Mouse (Mus musculus): ENCODE data around the gene Msmb. TPM values are rescaled to one million over a fixed set of nuclear protein-coding genes. Genes with fewer than 3 reads are reported as not detected.

Gene Msmb
- total and polyA plus RNA-seq, 2 experiments from 2014 or later = not detected

DNA sequence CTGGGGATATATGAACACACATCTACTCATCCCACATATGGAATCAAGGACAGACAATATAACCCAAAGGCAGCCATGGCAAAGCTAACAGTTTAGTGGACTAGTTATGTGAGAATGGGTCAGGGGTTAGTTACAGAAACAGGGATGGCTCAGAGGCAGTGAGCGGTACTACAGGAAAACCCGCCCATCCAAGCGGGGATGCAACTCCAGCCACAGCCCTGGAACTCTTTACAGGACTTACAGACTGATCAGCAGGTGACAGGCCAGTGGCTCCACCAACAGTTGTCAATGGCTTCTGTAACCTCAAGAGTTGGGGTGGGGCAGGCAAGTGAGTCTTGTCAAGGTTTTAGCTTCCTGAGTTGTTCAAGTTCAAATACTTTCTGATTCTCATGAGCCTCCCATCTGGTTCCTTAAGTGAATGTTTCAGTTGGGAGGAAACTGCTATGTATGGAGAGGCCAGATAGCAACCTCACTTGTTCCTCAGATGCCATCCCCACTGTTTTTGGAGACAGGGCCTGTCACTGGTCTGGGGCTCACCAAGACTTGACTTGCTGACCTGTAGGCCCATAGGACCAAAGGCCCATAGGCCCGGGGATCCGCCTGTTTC lies 1.4 kb upstream of the Msmb start:
- Histone ChIP-seq H3K4me1 (ENCODE audit: insufficient read depth, low read length) (no peaks in the 10 kb centered on the region), H3K27ac (ENCODE audit: low read depth, low read length) (no peak overlapping the region), H3K4me3 (ENCODE audit: low read depth, low read length) (no peak overlapping the region), H3K9me3 (ENCODE audit: low read length) (no peaks in the 10 kb centered on the region), H3K36me3 (ENCODE audit: insufficient read depth, low read length) (no peaks in the 10 kb centered on the region), H3K27me3 (ENCODE audit: insufficient read depth, low read length) (no peaks in the 10 kb centered on the region), H3K4me2 (ENCODE audit: low read depth, low read length, poor library complexity, severe bottlenecking) (no peak overlapping the region), H3K9ac (replicated peaks; ENCODE audit: low read length, poor library complexity, severe bottlenecking) (no peak overlapping the region)
- DNase-seq (ENCODE audit: low spot score) (no peak), ATAC-seq (ENCODE audit: low FRiP score) (no peak)
- 75% methylated on average over 5 of the region's 5 CpGs for WGBS
- TF ChIP-seq CTCF (IDR thresholded peaks at IDR 0.05) = no peak

GRCm38 (mm10) chr14:32144734-32145133 lies 2.9 kb downstream of the Msmb start:
- Histone ChIP-seq H3K4me3 (ENCODE audit: low read depth, low read length) (no peak overlapping the region), H3K4me2 (ENCODE audit: low read depth, low read length, poor library complexity, severe bottlenecking) (no peak overlapping the region), H3K4me1 (ENCODE audit: insufficient read depth, low read length) (no peaks in the 10 kb centered on the region), H3K9me3 (ENCODE audit: low read length) (0 out of 2 replicates have a peak, but pooled peaks cover 4% of the 10 kb centered on the region), H3K36me3 (ENCODE audit: insufficient read depth, low read length) (no peaks in the 10 kb centered on the region), H3K9ac (replicated peaks; ENCODE audit: low read length, poor library complexity, severe bottlenecking) (no peak overlapping the region), H3K27ac (ENCODE audit: low read depth, low read length) (no peak overlapping the region), H3K27me3 (ENCODE audit: insufficient read depth, low read length) (no peaks in the 10 kb centered on the region)
- ATAC-seq (ENCODE audit: low FRiP score) = no peak
- DNase-seq (ENCODE audit: low spot score) = no peak
- no peak for TF ChIP-seq CTCF (IDR thresholded peaks at IDR 0.05)

DNA sequence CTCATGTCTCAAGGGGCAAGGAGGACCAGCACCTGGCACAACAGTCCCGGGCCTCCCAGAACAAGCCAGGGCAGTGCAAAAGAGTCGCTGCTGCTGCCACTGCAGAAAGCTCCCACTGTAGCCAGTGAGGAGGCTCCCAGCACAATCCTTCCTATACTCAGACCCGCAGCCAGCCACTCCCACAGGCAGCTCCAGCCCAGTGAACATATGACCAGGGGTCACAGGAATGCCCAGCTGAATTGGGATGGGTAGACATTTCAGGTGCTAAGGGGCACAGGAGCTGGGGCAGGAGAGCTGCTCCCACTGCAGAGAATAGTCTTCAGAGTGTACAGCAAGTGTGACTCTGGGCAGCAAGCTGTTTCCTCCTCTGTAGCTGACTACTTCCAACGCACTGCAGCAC lies 3.6 kb downstream of the Msmb start:
- Histone ChIP-seq H3K27ac (ENCODE audit: low read depth, low read length) (no peak overlapping the region), H3K36me3 (ENCODE audit: insufficient read depth, low read length) (no peaks in the 10 kb centered on the region), H3K4me1 (ENCODE audit: insufficient read depth, low read length) (no peaks in the 10 kb centered on the region), H3K9ac (replicated peaks; ENCODE audit: low read length, poor library complexity, severe bottlenecking) (no peak overlapping the region), H3K4me3 (ENCODE audit: low read depth, low read length) (no peak overlapping the region), H3K27me3 (ENCODE audit: insufficient read depth, low read length) (no peaks in the 10 kb centered on the region), H3K4me2 (ENCODE audit: low read depth, low read length, poor library complexity, severe bottlenecking) (no peak overlapping the region), H3K9me3 (ENCODE audit: low read length) (0 out of 2 replicates have a peak, but pooled peaks cover 4% of the 10 kb centered on the region)
- ATAC-seq (ENCODE audit: low FRiP score) (no peak), DNase-seq (ENCODE audit: low spot score) (no peak)
- no peak for TF ChIP-seq CTCF (IDR thresholded peaks at IDR 0.05)
- 81% methylated on average over 4 of the region's 4 CpGs for WGBS

GRCm38 (mm10) chr14:32145809-32146511 lies 4.1 kb downstream of the Msmb start:
- Histone ChIP-seq H3K9ac (replicated peaks; ENCODE audit: low read length, poor library complexity, severe bottlenecking) (no peak overlapping the region), H3K4me1 (ENCODE audit: insufficient read depth, low read length) (no peaks in the 10 kb centered on the region), H3K4me2 (ENCODE audit: low read depth, low read length, poor library complexity, severe bottlenecking) (no peak overlapping the region), H3K36me3 (ENCODE audit: insufficient read depth, low read length) (no peaks in the 10 kb centered on the region), H3K27me3 (ENCODE audit: insufficient read depth, low read length) (no peaks in the 10 kb centered on the region), H3K4me3 (ENCODE audit: low read depth, low read length) (no peak overlapping the region), H3K27ac (ENCODE audit: low read depth, low read length) (no peak overlapping the region), H3K9me3 (ENCODE audit: low read length) (0 out of 2 replicates have a peak, but pooled peaks cover 4% of the 10 kb centered on the region)
- DNase-seq (ENCODE audit: low spot score) (no peak), ATAC-seq (ENCODE audit: low FRiP score) (no peak)
- TF ChIP-seq CTCF (IDR thresholded peaks at IDR 0.05) = no peak
- WGBS = 90% methylated on average over 7 of the region's 7 CpGs

DNA sequence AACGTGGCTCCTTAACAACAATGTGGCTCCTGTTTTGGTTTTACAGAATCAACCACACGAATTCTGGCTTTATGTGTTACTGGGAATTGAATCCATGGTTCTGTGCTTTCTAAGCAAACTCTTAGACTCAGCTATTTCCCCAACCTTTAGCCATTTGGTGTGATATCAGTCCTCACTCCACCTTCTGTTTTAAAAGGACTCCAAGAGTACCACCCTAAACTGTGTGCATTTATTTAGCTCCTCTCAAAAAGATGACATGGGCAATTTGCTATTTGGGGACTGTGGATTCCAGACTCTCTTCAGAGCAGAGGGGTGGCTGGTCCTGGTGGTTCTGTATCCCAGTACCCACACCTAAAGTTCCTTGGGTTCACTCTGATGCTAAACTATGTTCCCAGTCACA lies 4.8 kb downstream of the Msmb start:
- no peak for ATAC-seq (ENCODE audit: low FRiP score)
- Histone ChIP-seq H3K4me1 (ENCODE audit: insufficient read depth, low read length) (no peaks in the 10 kb centered on the region), H3K27me3 (ENCODE audit: insufficient read depth, low read length) (no peaks in the 10 kb centered on the region), H3K27ac (ENCODE audit: low read depth, low read length) (no peak overlapping the region), H3K36me3 (ENCODE audit: insufficient read depth, low read length) (no peaks in the 10 kb centered on the region), H3K9ac (replicated peaks; ENCODE audit: low read length, poor library complexity, severe bottlenecking) (no peak overlapping the region), H3K4me3 (ENCODE audit: low read depth, low read length) (no peak overlapping the region), H3K9me3 (ENCODE audit: low read length) (0 out of 2 replicates have a peak, but pooled peaks cover 4% of the 10 kb centered on the region), H3K4me2 (ENCODE audit: low read depth, low read length, poor library complexity, severe bottlenecking) (no peak overlapping the region)
- TF ChIP-seq CTCF (IDR thresholded peaks at IDR 0.05) = no peak
- 62% methylated on average over 2 of the region's 2 CpGs for WGBS
- no peak for DNase-seq (ENCODE audit: low spot score)

DNA sequence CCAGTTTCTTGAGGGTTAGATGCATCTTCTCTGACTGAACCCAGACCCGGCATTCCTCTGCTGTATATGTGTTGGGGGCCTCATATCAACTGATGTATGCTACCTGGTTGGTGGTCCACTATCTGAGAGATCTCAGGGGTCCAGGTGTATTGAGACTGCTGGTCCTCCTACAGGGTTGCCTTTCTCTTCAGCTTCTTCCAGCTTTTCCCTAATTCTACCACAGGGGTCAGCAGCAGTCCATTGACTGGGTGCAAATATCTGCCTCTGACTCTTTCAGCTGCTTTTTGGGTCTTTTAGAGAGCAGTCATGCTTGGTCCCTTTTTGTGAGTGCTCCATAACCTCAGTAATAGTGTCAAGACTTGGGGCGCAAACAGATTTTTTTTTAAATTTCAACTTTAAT lies 9.0 kb downstream of the Msmb start:
- no peaks in the 10 kb centered on the region for H3K27me3 ChIP-seq (ENCODE audit: insufficient read depth, low read length)
- no peaks in the 10 kb centered on the region for H3K36me3 ChIP-seq (ENCODE audit: insufficient read depth, low read length)
- no peak overlapping the region for H3K9ac ChIP-seq (replicated peaks; ENCODE audit: low read length, poor library complexity, severe bottlenecking)
- WGBS = 98% methylated on average over 2 of the region's 2 CpGs
- H3K27ac ChIP-seq (ENCODE audit: low read depth, low read length) = no peak overlapping the region
- H3K4me3 ChIP-seq (ENCODE audit: low read depth, low read length) = no peak overlapping the region
- no peak overlapping the region for H3K4me2 ChIP-seq (ENCODE audit: low read depth, low read length, poor library complexity, severe bottlenecking)
- 0 out of 2 replicates have a peak, but pooled peaks have one; percentile 6 for TF ChIP-seq CTCF (IDR thresholded peaks at IDR 0.05)
- no peak for DNase-seq (ENCODE audit: low spot score)
- ATAC-seq (ENCODE audit: low FRiP score) = no peak
- no peaks in the 10 kb centered on the region for H3K4me1 ChIP-seq (ENCODE audit: insufficient read depth, low read length)
- 0 out of 2 replicates have a peak, but pooled peaks cover 4% of the 10 kb centered on the region for H3K9me3 ChIP-seq (ENCODE audit: low read length)
